Mouse (Mus musculus): ENCODE measurements at regions not wholly inside any gene's neighbourhood (a gene's known extent, or its start where the extent isn't known, plus 50 kb on each side); places are given as distances from the start of the nearest gene placed in this dataset.

DNA sequence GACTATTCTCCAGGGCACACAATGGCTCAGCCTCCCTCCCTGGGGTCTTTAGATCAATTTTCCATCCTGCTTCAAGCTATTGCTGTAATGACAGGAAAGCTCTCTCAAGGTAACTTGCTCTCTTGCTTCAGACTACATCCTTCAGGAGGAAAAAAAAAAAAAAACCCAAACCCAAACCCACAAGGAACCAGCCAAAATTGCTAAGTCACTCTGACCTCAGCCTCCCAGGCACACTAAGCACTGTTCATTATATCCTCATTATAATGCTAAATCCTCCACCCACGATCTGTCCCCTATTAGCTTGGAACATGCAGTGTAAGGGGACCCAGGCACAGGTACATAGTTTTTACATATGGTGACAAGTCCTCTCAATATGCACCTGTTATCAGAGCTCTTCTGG, 175.9 kb upstream of the Ubl3 start:
- no peaks in the 10 kb centered on the region for H3K36me3 ChIP-seq (ENCODE audit: insufficient read depth, low read length)
- H3K4me1 ChIP-seq (replicated peaks; ENCODE audit: low read depth, low read length) = peaks cover 79% of the 10 kb centered on the region
- TF ChIP-seq CTCF (conservative IDR thresholded peaks at IDR 0.05; ENCODE audit: low read length) (no peak), POU5F1 (IDR thresholded peaks at IDR 0.05; ENCODE audit: borderline replicate concordance, low read length) (no peak), NANOG (IDR thresholded peaks at IDR 0.05; ENCODE audit: borderline replicate concordance, low read length) (no peak)
- H3K9me3 ChIP-seq (ENCODE audit: low read length) = peaks cover 3% of the 10 kb centered on the region; the same call in 1 of the 2 replicates
- no peak overlapping the region for H3K4me3 ChIP-seq (replicated peaks; ENCODE audit: low read length)
- H3K27me3 ChIP-seq (ENCODE audit: insufficient read depth, low read length) = no peaks in the 10 kb centered on the region

- Histone ChIP-seq H3K27me3 (ENCODE audit: insufficient read depth, low read length) (no peaks in the 10 kb centered on the region), H3K9me3 (ENCODE audit: low read length) (peaks cover 7% of the 10 kb centered on the region)
- TF ChIP-seq CTCF (conservative IDR thresholded peaks at IDR 0.05; ENCODE audit: low read length) = peak; percentile 79
- no peak for TF ChIP-seq POU5F1 (IDR thresholded peaks at IDR 0.05; ENCODE audit: borderline replicate concordance, low read length)
- no peak for TF ChIP-seq NANOG (IDR thresholded peaks at IDR 0.05; ENCODE audit: borderline replicate concordance, low read length)
These were observed 173.9 kb upstream of the Ubl3 start for GRCm38 (mm10) chr5:148726442-148726841.

GRCm38 (mm10) chr5:148724470-148724869, 171.9 kb upstream of the Ubl3 start:
- Histone ChIP-seq H3K36me3 (ENCODE audit: insufficient read depth, low read length) (no peaks in the 10 kb centered on the region), H3K4me3 (replicated peaks; ENCODE audit: low read length) (no peak overlapping the region), H3K27me3 (ENCODE audit: insufficient read depth, low read length) (no peaks in the 10 kb centered on the region), H3K4me1 (replicated peaks; ENCODE audit: low read depth, low read length) (peaks cover 46% of the 10 kb centered on the region), H3K9me3 (ENCODE audit: low read length) (peaks cover 10% of the 10 kb centered on the region)
- no peak for TF ChIP-seq CTCF (conservative IDR thresholded peaks at IDR 0.05; ENCODE audit: low read length)
- TF ChIP-seq NANOG (IDR thresholded peaks at IDR 0.05; ENCODE audit: borderline replicate concordance, low read length) = no peak

More at GRCm38 (mm10) chr5:148726442-148726841, 173.9 kb upstream of the Ubl3 start:
- H3K4me1 ChIP-seq (replicated peaks; ENCODE audit: low read depth, low read length) = peaks cover 62% of the 10 kb centered on the region
- no peak overlapping the region for H3K4me3 ChIP-seq (replicated peaks; ENCODE audit: low read length)
- H3K36me3 ChIP-seq (ENCODE audit: insufficient read depth, low read length) = no peaks in the 10 kb centered on the region

DNA sequence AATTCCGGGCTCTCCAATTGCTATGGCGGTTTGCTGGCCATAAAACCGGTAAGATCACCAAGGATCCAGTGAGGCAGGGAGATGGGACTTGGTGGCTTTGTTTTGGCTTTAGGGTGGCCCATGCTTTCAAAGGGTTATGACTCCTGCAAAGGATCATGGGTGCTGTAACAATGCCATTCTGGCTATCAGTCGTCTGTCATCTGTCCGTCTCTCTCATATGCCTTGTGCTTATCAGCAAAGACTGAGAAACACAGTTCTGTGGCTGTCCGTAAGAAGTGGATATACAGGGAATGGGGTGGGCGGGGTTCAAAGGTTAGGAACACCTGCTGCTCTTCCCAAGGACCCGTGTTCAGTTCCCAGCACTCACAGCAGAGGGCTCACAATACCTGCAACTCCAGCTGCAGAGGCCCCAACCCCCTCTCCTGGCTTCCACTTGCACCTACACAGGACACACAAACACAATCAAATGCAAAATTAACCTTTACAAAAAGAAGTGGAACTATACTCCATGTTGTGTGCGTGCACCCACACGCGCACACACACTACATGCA, 171.2 kb upstream of the Ubl3 start:
- H3K36me3 ChIP-seq (ENCODE audit: insufficient read depth, low read length) = no peaks in the 10 kb centered on the region
- H3K9me3 ChIP-seq (ENCODE audit: low read length) = peaks cover 12% of the 10 kb centered on the region
- TF ChIP-seq NANOG (IDR thresholded peaks at IDR 0.05; ENCODE audit: borderline replicate concordance, low read length) (no peak), POU5F1 (IDR thresholded peaks at IDR 0.05; ENCODE audit: borderline replicate concordance, low read length) (no peak), CTCF (conservative IDR thresholded peaks at IDR 0.05; ENCODE audit: low read length) (no peak)
- H3K4me3 ChIP-seq (replicated peaks; ENCODE audit: low read length) = no peak overlapping the region
- no peaks in the 10 kb centered on the region for H3K27me3 ChIP-seq (ENCODE audit: insufficient read depth, low read length)
- H3K4me1 ChIP-seq (replicated peaks; ENCODE audit: low read depth, low read length) = peaks cover 39% of the 10 kb centered on the region

GRCm38 (mm10) chr5:148720604-148721003, 168.0 kb upstream of the Ubl3 start:
- peaks cover 20% of the 10 kb centered on the region for H3K9me3 ChIP-seq (ENCODE audit: low read length)
- no peaks in the 10 kb centered on the region for H3K27me3 ChIP-seq (ENCODE audit: insufficient read depth, low read length)
- no peak overlapping the region for H3K4me3 ChIP-seq (replicated peaks; ENCODE audit: low read length)
- TF ChIP-seq NANOG (IDR thresholded peaks at IDR 0.05; ENCODE audit: borderline replicate concordance, low read length) (no peak), POU5F1 (IDR thresholded peaks at IDR 0.05; ENCODE audit: borderline replicate concordance, low read length) (no peak), CTCF (conservative IDR thresholded peaks at IDR 0.05; ENCODE audit: low read length) (no peak)
- no peaks in the 10 kb centered on the region for H3K36me3 ChIP-seq (ENCODE audit: insufficient read depth, low read length)
- H3K4me1 ChIP-seq (replicated peaks; ENCODE audit: low read depth, low read length) = peaks cover 19% of the 10 kb centered on the region

GRCm38 (mm10) chr5:148716633-148717032, 164.0 kb upstream of the Ubl3 start:
- H3K4me1 ChIP-seq (replicated peaks; ENCODE audit: low read depth, low read length) = peaks cover 22% of the 10 kb centered on the region
- H3K4me3 ChIP-seq (replicated peaks; ENCODE audit: low read length) = no peak overlapping the region
- no peaks in the 10 kb centered on the region for H3K27me3 ChIP-seq (ENCODE audit: insufficient read depth, low read length)
- TF ChIP-seq POU5F1 (IDR thresholded peaks at IDR 0.05; ENCODE audit: borderline replicate concordance, low read length) (no peak), NANOG (IDR thresholded peaks at IDR 0.05; ENCODE audit: borderline replicate concordance, low read length) (no peak), CTCF (conservative IDR thresholded peaks at IDR 0.05; ENCODE audit: low read length) (no peak)
- peaks cover 19% of the 10 kb centered on the region for H3K9me3 ChIP-seq (ENCODE audit: low read length)
- H3K36me3 ChIP-seq (ENCODE audit: insufficient read depth, low read length) = no peaks in the 10 kb centered on the region

DNA sequence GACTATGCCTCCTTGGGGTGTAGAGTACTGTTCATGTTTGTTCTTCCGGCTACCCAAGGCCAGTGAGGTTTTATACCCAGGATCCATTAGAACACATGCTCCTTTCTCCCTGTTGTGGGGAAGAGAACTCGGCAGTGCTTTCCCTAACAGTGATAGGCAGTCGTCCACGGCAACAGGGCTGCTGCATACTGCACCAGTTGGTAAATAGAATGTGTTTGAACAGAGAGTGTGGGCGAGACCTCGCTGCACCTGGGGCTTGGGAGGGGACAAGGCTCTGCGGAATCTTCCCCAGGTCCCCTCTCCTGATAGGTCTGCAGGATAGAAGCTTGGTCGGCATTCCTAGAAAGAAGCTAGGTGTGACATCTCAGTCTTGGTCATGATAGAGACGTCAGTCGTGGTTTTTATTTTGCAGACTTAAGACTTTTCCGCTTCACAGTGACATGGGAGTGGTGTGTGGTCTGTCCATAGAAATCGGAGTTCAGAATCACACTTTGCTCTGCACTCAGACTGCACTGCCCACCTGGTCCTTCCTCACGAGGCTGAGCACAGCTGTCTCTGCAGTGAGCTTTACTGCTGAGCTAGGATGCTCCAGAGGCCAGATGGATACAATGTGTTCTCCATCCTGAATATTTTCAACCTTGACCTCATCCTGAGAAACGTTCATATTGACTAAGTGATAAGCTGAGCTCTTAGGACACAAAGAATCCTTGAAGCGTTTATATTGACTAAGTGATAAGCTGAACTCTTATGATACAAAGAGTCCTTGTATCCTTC, 162.8 kb upstream of the Ubl3 start:
- peaks cover 25% of the 10 kb centered on the region for H3K4me1 ChIP-seq (replicated peaks; ENCODE audit: low read depth, low read length)
- no peaks in the 10 kb centered on the region for H3K36me3 ChIP-seq (ENCODE audit: insufficient read depth, low read length)
- H3K9me3 ChIP-seq (ENCODE audit: low read length) = peaks cover 14% of the 10 kb centered on the region
- no peak overlapping the region for H3K4me3 ChIP-seq (replicated peaks; ENCODE audit: low read length)
- TF ChIP-seq CTCF (conservative IDR thresholded peaks at IDR 0.05; ENCODE audit: low read length) (no peak), POU5F1 (IDR thresholded peaks at IDR 0.05; ENCODE audit: borderline replicate concordance, low read length) (no peak), NANOG (IDR thresholded peaks at IDR 0.05; ENCODE audit: borderline replicate concordance, low read length) (no peak)
- H3K27me3 ChIP-seq (ENCODE audit: insufficient read depth, low read length) = no peaks in the 10 kb centered on the region

DNA sequence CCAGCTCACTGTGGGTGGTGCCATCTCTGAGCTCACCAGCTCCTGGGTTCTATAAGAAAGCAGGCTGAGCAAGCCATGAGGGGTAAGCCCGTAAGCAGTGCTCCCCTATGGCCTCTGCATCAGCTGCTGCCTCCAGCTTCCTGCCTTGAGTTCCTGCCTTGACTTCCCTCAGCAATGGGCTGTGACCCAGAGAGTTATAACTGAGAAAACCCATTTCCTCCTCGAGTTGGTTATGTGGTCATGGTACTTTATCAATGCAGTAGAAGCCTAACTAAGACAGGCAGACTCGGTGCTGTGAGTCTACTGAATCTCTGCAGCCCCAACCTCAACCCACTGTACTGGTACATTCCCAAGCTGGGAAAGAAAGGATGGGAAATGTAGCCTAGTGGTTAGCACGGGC, 162.2 kb upstream of the Ubl3 start:
- peaks cover 25% of the 10 kb centered on the region for H3K4me1 ChIP-seq (replicated peaks; ENCODE audit: low read depth, low read length)
- H3K36me3 ChIP-seq (ENCODE audit: insufficient read depth, low read length) = no peaks in the 10 kb centered on the region
- peaks cover 14% of the 10 kb centered on the region for H3K9me3 ChIP-seq (ENCODE audit: low read length)
- no peak for TF ChIP-seq NANOG (IDR thresholded peaks at IDR 0.05; ENCODE audit: borderline replicate concordance, low read length)
- TF ChIP-seq CTCF (conservative IDR thresholded peaks at IDR 0.05; ENCODE audit: low read length) = no peak
- TF ChIP-seq POU5F1 (IDR thresholded peaks at IDR 0.05; ENCODE audit: borderline replicate concordance, low read length) = no peak
- no peak overlapping the region for H3K4me3 ChIP-seq (replicated peaks; ENCODE audit: low read length)
- no peaks in the 10 kb centered on the region for H3K27me3 ChIP-seq (ENCODE audit: insufficient read depth, low read length)

Measured in E14TG2a.4 (cell line).